Mouse (Mus musculus) left cerebral cortex, adult 9 months (tissue): ENCODE measurements around the gene Nr2e3.
"Not testable (repeated sequence)": the region's sequence is repeated elsewhere in the genome, so short reads cannot be mapped to it uniquely, and the experiment has no call there.

Experiments
- DNase-seq, 2 experiments: peaks; one replicate each; pipeline ENCODE4 v3.0.0; 2022; ENCODE audit warnings: low spot score in 2 of 2

Nr2e3 gene

GRCm38 (mm10) chr9:59960559-59960958 lies at the start of gene Nr2e3:
TSS of gene Nr2e3 (minus strand) at chr9:59960659.
- DNase-seq, result no peak

- DNase-seq, result no peak
These were observed 48.5 kb upstream of the Nr2e3 start for GRCm38 (mm10) chr9:60008936-60009335.

- no peak for DNase-seq
These were observed 41.9 kb upstream of the Nr2e3 start for GRCm38 (mm10) chr9:60002323-60002722.

GRCm38 (mm10) chr9:60001444-60001843 lies 41.0 kb upstream of the Nr2e3 start:
- no peak for DNase-seq

- peak; percentile 8 to 10 for DNase-seq
These were observed 37.3 kb upstream of the Nr2e3 start for GRCm38 (mm10) chr9:59997725-59998124.

GRCm38 (mm10) chr9:59991407-59991806 lies 30.9 kb upstream of the Nr2e3 start:
- no peak for DNase-seq

- DNase-seq, result peak in 1 of 2 experiments; percentile 79
These were observed 29.4 kb upstream of the Nr2e3 start for GRCm38 (mm10) chr9:59989864-59990263.

GRCm38 (mm10) chr9:59985900-59986572 lies 25.6 kb upstream of the Nr2e3 start:
- peak in 1 of 2 experiments; percentile 40 for DNase-seq

- DNase-seq, result no peak
These were observed 20.7 kb upstream of the Nr2e3 start for GRCm38 (mm10) chr9:59981116-59981515.

GRCm38 (mm10) chr9:59971263-59971662 lies 10.8 kb upstream of the Nr2e3 start:
- DNase-seq, result no peak

GRCm38 (mm10) chr9:59969383-59969782 lies 8.9 kb upstream of the Nr2e3 start:
- peak in 1 of 2 experiments; percentile 69 for DNase-seq

GRCm38 (mm10) chr9:59965046-59965445 lies 4.6 kb upstream of the Nr2e3 start:
- no peak for DNase-seq

GRCm38 (mm10) chr9:59964367-59964766 lies 3.9 kb upstream of the Nr2e3 start:
- peak; percentile 53 to 57 for DNase-seq

- no peak for DNase-seq
These were observed 919 bp upstream of the Nr2e3 start for GRCm38 (mm10) chr9:59961201-59961955.

GRCm38 (mm10) chr9:59959276-59959675 lies 1.2 kb downstream of the Nr2e3 start:
- DNase-seq, result peak; percentile 36 to 80

GRCm38 (mm10) chr9:59958115-59958514 lies 2.3 kb downstream of the Nr2e3 start:
- not testable (repeated sequence) for DNase-seq

- DNase-seq, result no peak
These were observed 4.0 kb downstream of the Nr2e3 start for GRCm38 (mm10) chr9:59956496-59956895.

GRCm38 (mm10) chr9:59955692-59956091 lies 4.8 kb downstream of the Nr2e3 start:
- no peak for DNase-seq

- no peak for DNase-seq
These were observed 5.3 kb downstream of the Nr2e3 start for GRCm38 (mm10) chr9:59955199-59955598.

GRCm38 (mm10) chr9:59953556-59953955 lies 6.9 kb downstream of the Nr2e3 start:
- DNase-seq, result no peak

- no peak for DNase-seq
These were observed 7.9 kb downstream of the Nr2e3 start for GRCm38 (mm10) chr9:59952515-59953070.

GRCm38 (mm10) chr9:59951943-59952342 lies 8.5 kb downstream of the Nr2e3 start:
- no peak for DNase-seq
